Mouse (Mus musculus) embryo, embryonic 11.5 days (tissue): Measurements from ENCODE around the gene Galnt2.

Source experiments
- DNase-seq: peaks from one replicate; pipeline ENCODE4 v3.0.0-alpha.2; 2012; ENCODE audit warnings: low read depth, low spot score

Galnt2 gene

GRCm38 (mm10) chr8:124290911-124291691 is 59.9 kb downstream of the Galnt2 start:
- no peak for DNase-seq

GRCm38 (mm10) chr8:124291693-124292092 is 60.5 kb downstream of the Galnt2 start:
- DNase-seq: no peak

- DNase-seq: no peak
These were observed 61.8 kb downstream of the Galnt2 start for GRCm38 (mm10) chr8:124292965-124293364.

DNA sequence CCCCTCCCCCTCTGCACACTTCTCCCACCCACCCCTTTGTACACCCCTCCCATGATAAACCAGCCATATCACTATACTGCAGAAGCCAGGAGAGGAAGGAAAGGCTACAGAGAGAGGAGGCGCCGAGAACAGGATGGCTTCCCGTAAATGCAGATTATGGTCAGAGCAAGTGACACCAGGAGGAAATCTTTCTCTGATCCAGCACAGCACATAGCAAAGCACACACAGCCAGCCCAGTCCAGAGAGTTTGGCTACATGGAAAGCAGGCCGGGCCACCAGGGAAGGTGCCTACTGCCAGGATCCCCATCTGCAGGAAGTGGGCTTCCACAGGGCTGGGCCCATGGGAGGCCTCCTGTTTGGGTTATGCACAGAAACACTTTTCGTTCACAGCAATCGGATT is 63.2 kb downstream of the Galnt2 start:
- no peak for DNase-seq

DNA sequence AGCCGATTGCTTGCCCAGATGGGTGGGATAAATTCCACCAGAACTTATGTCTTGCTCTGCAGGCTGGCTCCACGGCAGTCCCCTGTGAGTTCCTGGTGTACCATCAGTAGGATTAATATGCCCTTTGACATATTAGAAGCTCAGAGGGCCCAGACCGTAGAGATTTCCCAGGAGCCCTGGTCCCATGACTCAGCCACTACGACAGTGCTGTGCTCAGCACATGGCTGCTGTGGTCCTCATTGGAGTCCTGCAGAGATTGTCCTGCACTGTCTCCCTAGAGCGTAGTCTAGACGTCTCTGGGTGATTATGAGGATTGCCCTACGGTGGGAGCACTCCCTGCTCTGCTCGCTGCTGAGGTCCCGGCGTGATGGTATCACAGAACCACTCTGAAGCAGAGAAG is 63.7 kb downstream of the Galnt2 start:
- no peak for DNase-seq

GRCm38 (mm10) chr8:124295357-124295756 is 64.2 kb downstream of the Galnt2 start:
- DNase-seq: no peak

- no peak for DNase-seq
These were observed 70.3 kb downstream of the Galnt2 start for GRCm38 (mm10) chr8:124301512-124301911.

- no peak for DNase-seq
These were observed 70.9 kb downstream of the Galnt2 start for GRCm38 (mm10) chr8:124301935-124302555.

DNA sequence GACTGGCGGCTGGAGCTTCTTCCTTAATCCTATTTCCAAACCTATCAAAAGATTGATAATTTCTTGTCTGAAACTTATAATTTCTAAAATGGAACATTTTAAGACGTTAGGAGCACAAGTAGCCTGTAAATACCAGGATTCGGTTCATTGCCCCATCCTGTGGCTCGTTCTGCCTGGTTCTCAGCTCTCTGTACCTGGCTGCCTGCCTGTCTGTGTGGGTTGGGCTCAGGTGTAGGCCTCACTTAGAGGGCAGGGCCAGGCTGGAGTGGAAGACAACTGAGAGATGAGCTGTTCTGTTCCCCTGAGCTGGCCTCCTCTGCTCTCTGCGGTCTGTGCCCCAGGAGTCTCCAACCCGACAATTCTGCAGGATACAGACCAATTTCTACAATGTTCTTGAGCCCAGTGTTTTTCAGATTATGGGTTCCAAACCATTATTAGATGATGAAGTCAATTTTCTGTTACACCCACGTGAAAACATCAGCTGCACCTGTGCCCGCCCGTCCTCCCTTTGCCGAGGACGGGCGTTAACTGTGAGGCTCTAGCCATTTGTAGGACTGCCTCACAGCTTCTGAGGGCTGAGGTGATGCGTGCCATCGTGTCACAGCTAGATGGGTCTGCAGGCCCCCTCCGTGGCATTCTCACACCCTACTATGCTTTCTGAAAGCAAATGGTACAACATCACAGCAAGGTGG is 72.2 kb downstream of the Galnt2 start:
- DNase-seq: no peak

DNA sequence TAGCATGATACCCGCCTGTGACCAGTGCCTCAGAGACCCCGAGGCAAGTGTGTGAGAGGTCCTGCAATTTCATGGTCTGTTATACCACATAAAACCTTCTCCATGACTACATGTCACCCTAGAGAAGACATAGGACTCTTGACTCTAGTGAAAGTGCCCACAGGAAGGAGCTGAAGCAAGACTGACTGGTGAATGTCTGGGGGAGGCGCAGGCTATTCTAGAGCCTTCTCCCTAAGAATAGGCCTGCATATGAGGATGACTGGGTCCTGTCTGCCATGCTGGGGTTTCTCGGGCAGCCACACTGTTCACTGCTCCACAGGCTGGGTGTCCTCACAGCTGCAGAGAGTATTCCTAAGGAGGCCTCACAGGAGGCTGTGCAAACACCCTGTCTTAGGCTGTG is 73.0 kb downstream of the Galnt2 start:
- no peak for DNase-seq

GRCm38 (mm10) chr8:124306574-124306973 is 75.4 kb downstream of the Galnt2 start:
- DNase-seq: no peak

GRCm38 (mm10) chr8:124307700-124308099 is 76.5 kb downstream of the Galnt2 start:
- DNase-seq: no peak

- DNase-seq: no peak
These were observed 79.3 kb downstream of the Galnt2 start for GRCm38 (mm10) chr8:124310509-124310908.

DNA sequence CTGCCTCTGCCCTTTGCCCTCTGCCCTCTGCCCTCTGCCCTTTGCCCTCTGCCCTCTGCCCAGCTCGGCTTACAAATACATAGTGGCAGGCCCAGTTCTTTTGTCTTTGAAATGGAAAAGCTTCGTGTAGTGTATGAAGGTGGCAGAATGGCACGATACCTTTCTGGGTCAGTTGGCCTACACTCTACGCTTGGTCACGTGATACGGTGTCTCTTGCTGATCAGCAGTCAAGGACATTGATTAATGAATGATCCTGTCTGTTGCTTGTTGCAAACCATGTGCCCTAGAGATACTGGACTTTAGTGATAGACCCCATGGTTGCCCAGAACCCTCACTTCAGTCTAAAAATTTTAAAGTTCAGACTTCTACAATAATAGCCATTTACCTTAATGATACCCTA is 79.9 kb downstream of the Galnt2 start:
- no peak for DNase-seq

DNA sequence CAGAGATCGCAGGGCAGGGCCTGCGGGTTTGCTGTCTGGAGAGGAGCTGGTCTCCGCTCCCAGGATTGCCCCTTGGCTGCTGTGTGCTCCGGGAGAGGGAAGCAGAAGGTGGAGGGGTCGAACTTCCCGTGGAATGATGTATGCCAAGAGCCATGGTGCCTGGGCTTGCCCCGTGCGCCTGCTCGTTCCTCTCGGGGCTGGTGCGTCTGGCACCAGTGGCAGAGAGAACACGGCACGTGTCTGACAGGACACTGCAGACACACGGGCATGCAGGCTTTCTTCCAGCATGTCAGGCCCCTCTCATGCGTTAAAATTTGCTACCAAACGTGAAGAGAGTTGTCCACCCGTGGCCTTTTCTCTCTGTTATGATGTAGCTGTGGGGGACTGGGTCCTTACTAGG is 80.5 kb downstream of the Galnt2 start:
- no peak for DNase-seq

- DNase-seq: no peak
These were observed 81.0 kb downstream of the Galnt2 start for GRCm38 (mm10) chr8:124312228-124312627.

GRCm38 (mm10) chr8:124314803-124315202 is 83.6 kb downstream of the Galnt2 start:
- no peak for DNase-seq

GRCm38 (mm10) chr8:124316466-124317136 is 85.4 kb downstream of the Galnt2 start:
- no peak for DNase-seq

- no peak for DNase-seq
These were observed 86.0 kb downstream of the Galnt2 start for GRCm38 (mm10) chr8:124317191-124317682.

- no peak for DNase-seq
These were observed 86.6 kb downstream of the Galnt2 start for GRCm38 (mm10) chr8:124317821-124318220.

- DNase-seq: no peak
These were observed 87.6 kb downstream of the Galnt2 start for GRCm38 (mm10) chr8:124318612-124319315.
